Mouse (Mus musculus) cortical plate, adult 2 months (tissue): Measurements from ENCODE around the gene Smpd1. TPM values are rescaled to one million over a fixed set of nuclear protein-coding genes. Genes with fewer than 3 reads are reported as not detected.

ENCODE experiments used
- H3K27ac ChIP-seq: fragments of 200-500 bp; 2 replicates; pipeline ENCODE4 v1.5.1; 2012; ENCODE audit warnings: low read length, control low read depth, inconsistent platforms; ENCODE audit not compliant: insufficient read depth
- H3K4me1 ChIP-seq: fragments of 200-500 bp; 2 replicates; pipeline ENCODE4 v1.6.1; 2011; ENCODE audit warnings: low read length; ENCODE audit not compliant: control insufficient read depth, insufficient read depth
- H3K4me3 ChIP-seq: fragments of 200-500 bp; 2 replicates; pipeline ENCODE4 v1.5.1; 2011; ENCODE audit warnings: mild to moderate bottlenecking, low read length, control low read depth; ENCODE audit not compliant: insufficient read depth
- CTCF ChIP-seq: fragments of 200-500 bp; IDR thresholded peaks from 2 replicates; pipeline ENCODE4 v1.5.1; 2011; ENCODE audit warnings: mild to moderate bottlenecking, control low read depth, low read length; ENCODE audit not compliant: insufficient read depth; ENCODE audit errors: extremely low read depth
- POLR2A ChIP-seq: fragments of 200-500 bp; IDR thresholded peaks from 2 replicates; pipeline ENCODE4 v1.6.1; 2011; ENCODE audit warnings: mild to moderate bottlenecking, low read length, control low read depth; ENCODE audit not compliant: insufficient read depth; ENCODE audit errors: extremely low read depth
- polyA plus RNA-seq: library from polyadenylated mRNA; depleted of rRNA; stranded (reverse); fragments of >200 nt; gene quantifications from 2 replicates; pipeline ENCODE4 v1.2.3, GENCODE M21; 2012

Smpd1 gene
- polyA plus RNA-seq, 1 experiment: 93.2 TPM

DNA sequence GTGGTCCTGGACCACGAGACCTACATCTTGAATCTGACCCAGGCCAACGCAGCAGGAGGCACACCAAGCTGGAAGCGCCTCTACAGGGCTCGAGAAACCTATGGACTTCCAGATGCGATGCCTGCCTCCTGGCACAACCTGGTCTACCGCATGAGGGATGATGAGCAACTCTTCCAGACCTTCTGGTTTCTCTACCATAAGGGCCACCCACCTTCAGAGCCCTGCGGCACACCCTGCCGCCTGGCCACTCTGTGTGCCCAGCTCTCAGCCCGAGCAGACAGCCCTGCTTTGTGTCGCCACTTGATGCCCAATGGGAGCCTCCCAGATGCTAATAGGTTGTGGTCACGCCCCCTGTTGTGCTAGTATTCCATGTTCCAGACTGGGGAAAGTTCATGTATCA lies 3.5 kb downstream of the Smpd1 start:
- Histone ChIP-seq H3K27ac (no peak overlapping the region), H3K4me1 (peaks cover 18% of the 10 kb centered on the region), H3K4me3 (no peak overlapping the region)
- TF ChIP-seq POLR2A (0 out of 2 replicates have a peak, but pooled peaks have one; percentile 21), CTCF (no peak)

DNA sequence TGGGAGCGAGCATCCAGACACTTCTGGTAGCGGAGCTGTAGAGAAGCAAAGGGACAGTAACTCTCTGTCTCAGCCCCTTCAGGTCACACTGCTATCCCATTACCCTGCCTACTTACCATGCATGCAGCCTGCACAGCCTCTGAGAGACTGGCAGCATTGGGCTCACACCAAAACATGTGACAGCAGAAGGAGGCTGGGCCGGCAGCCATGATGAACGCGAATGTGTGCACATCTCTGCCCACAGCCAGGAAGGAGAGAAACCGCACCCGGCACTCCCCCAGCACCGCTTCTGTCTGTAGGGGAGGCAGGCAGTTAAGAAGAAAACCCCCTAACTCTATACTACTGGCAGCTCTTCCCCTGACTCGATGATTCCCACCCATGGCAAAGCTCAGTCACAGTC lies 4.9 kb downstream of the Smpd1 start:
- H3K4me3 ChIP-seq: no peak overlapping the region
- peaks cover 21% of the 10 kb centered on the region for H3K4me1 ChIP-seq
- TF ChIP-seq CTCF (no peak), POLR2A (peak; percentile 26; the same call in 1 of the 2 replicates)
- H3K27ac ChIP-seq: peak overlapping the region; percentile 0; the same call in 1 of the 2 replicates

DNA sequence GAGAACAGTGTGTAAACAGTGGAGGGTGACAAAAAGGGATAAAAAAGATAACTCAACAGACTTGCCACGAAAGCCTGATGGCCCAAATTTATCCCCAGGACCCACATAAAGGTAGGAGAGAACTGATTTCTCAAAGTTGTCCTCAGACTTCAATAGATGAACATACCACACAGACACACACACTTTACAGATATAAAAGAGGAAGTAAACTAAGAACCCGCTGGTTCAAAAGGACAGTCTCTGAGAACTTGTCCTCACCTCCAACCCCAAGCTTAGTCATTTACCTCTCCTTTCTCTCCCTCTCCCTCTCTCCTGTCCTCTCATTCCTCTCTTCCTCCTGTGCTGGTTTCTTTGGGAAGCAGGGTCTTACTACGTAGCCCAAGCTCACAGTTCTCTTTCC lies 8.2 kb downstream of the Smpd1 start:
- peaks cover 21% of the 10 kb centered on the region for H3K4me1 ChIP-seq
- no peak overlapping the region for H3K4me3 ChIP-seq
- no peak overlapping the region; the same call in 1 of the 2 replicates for H3K27ac ChIP-seq
- TF ChIP-seq CTCF: no peak
- TF ChIP-seq POLR2A: no peak

DNA sequence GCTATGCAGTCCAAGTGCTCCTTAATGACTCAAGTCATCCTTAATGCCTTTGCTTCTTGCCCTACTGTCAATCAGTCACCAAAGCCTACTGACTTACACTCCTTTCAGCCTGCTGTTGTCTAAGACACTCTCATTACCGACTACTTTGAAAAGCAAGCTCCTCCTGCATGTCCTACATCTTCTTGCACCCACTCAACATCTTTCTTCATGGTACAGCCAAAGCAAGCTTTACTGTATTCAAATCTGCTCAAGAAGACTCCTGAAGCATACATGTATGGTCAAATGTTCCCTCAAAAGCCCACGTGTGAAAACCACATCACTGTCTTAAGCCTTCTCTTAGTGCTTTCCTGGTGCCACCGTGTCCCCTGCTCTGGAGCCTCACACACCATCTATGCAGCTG lies 9.2 kb downstream of the Smpd1 start:
- Histone ChIP-seq H3K4me1 (peaks cover 22% of the 10 kb centered on the region), H3K27ac (0 out of 2 replicates have a peak overlapping the region, but pooled peaks have one; percentile 12), H3K4me3 (no peak overlapping the region)
- TF ChIP-seq CTCF: no peak
- TF ChIP-seq POLR2A: no peak

DNA sequence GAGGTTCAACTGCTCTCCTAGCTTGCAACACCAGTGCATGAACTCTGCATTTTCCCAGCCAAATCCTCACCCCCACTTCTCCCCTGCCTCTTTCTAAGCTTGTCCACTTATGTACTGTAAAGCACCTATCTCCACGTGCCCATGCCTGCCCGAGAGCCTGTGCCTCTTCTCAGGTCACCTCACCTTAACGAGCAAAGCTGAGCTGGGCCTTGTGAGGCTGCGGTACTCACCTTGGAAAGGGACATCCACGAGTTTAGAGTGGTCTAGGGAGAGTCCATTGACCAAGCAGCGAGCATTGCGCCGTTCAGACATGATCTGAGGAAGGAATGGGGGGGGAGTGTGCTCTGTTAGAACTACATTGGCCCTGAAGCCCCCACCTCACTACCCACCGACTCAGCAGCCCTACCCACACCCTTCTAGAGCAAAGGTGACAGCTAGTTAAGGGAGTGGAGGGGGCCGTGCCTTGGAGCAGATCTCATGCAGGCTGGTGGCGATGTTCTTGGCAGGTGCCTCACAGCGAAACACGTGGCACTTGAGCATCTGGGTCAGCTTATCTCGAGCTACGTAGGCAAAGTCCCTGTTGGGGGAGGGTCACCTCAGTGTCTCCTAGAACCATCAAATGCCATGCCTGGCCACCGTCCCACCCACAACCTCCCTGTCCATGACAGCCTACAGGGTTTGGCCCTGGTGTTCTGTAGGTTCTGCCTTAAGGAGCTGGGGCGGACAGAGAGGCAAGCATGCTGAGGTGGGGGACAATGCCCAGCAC lies 11.1 kb downstream of the Smpd1 start:
- H3K27ac ChIP-seq: 0 out of 2 replicates have a peak overlapping the region, but pooled peaks have one; percentile 51

DNA sequence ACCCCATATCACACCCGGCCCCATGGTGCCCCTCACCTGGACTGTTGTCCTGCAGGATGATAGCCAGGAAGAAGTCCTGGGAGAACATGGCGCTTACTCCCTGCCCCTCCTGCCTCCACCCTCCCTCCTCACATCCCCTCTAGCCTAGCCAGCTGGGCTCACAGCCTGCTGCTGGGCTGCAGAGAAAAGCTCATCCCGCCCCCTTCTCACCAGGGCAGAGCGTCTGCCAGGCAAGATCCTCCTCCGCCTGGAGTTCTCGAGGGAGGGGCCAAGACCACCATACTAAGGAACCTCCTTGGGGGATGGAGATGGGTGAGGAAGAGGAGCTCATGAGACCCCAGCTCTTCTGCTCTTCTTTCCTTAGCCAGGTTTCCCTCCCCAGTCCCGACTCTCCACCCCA lies 14.4 kb downstream of the Smpd1 start:
- TF ChIP-seq POLR2A (0 out of 2 replicates have a peak, but pooled peaks have one; percentile 16), CTCF (no peak)
- Histone ChIP-seq H3K4me3 (peak overlapping the region; percentile 42), H3K27ac (peak overlapping the region; percentile 18), H3K4me1 (peaks cover 22% of the 10 kb centered on the region)

More for the DNA sequence above, 11.1 kb downstream of the Smpd1 start:
- TF ChIP-seq POLR2A: no peak
- Histone ChIP-seq H3K4me1 (peaks cover 21% of the 10 kb centered on the region), H3K4me3 (no peak overlapping the region)

DNA sequence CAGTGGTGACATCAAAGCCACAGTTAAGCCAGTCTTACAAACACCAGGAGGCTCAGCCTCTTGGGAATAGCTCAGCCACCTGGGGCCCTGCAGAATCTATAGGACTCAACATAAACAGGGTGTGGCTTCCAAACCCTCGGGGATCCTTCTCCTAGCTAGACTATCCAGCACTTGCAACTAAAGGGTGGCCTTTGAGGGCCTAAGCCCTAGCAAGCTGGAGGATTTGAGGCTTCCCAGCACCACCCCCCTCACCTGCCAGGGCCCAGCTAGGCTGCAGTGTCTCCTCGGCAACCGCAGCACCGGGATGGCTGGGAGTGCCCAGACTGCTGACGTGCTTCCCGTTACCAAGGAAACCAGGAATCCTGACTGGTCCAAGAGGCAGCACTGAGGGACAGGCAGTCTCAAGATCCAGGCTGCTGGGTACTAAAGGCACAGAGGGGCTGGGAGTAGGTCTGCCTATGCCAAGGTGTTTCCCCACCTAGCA lies 14.9 kb downstream of the Smpd1 start:
- H3K27ac ChIP-seq: peak overlapping the region; percentile 18
- peaks cover 25% of the 10 kb centered on the region for H3K4me1 ChIP-seq
- peak overlapping the region; percentile 42 for H3K4me3 ChIP-seq
- no peak for TF ChIP-seq CTCF
- TF ChIP-seq POLR2A: peak; percentile 96

DNA sequence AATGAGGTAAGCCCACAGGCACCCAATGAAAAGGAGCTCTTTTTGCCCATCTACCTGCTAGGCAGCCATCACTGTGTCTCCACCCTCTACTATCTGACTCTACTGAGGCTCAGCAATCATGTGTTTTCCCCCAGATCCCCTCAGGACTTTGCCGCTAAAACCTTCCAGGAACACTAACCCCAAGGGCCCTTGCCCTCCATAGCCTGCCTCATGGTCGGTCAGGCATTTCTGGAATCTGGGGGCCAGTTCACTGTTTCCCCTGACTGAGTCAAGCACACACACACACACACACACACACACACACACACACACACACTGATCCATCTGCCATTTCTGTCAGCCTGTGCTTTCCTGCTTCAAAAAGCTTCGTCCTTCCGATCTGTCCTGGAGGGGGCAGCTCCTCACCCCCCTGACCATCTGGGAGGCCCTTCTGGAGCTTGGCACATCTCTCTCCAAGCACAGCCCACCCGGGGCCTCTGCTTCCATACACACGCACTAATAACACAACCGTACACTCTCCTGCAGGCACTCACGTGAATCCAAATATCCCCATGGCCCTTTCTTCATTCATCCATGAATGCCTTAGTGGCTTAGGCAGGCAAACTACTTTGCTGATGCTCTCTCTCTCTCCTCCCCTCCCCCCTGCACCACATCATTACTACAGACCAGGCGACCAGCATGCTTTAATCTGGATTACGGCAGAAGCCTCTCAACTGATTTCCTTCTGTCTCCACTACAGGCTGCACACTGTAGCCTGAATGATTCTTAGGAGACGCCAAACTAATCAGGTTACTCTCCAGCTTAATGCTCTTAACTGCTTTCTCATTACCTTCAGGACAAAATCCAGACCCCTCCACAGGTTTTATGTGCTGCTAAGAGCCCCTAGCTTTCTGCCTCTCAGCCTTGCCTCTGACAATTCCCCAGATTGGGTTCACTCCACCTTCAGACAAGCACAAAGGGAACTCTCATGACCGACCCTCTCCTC lies 15.6 kb downstream of the Smpd1 start:
- Histone ChIP-seq H3K4me3 (peak overlapping the region; percentile 42), H3K27ac (peak overlapping the region; percentile 18), H3K4me1 (peaks cover 30% of the 10 kb centered on the region)
- TF ChIP-seq CTCF: no peak
- no peak for TF ChIP-seq POLR2A

DNA sequence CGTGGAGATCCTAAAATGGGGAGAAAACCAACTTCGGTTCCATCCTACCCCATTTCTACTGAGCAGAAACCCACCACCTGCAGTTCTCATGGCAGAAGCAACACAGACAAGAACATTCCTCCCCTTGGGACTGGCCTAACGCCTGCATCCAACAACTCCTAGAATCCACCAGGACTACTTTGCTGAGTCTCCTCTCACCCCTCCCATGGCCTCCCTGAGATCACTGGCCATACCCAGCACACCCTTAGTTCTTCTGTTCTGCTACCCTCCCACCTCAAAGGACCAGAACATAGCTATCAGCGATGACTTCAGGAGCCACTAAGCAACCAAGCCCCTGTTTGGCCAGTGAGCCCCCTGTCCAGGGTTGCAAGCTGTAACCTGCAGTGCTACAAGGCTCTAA lies 16.6 kb downstream of the Smpd1 start:
- Histone ChIP-seq H3K4me3 (no peak overlapping the region; the same call in 1 of the 2 replicates), H3K27ac (no peak overlapping the region), H3K4me1 (peaks cover 27% of the 10 kb centered on the region)
- TF ChIP-seq CTCF: no peak
- no peak for TF ChIP-seq POLR2A
